Mouse (Mus musculus): Measurements from ENCODE around the gene Sim2. TPM values are rescaled to one million over a fixed set of nuclear protein-coding genes. Genes with fewer than 3 reads are reported as not detected.
A peak's percentile ranks its signal among the peaks of the same experiment; 100 is the strongest.

The Sim2 gene
- polyA plus RNA-seq, 1 experiment from 2014 or later = 0.08 TPM

DNA sequence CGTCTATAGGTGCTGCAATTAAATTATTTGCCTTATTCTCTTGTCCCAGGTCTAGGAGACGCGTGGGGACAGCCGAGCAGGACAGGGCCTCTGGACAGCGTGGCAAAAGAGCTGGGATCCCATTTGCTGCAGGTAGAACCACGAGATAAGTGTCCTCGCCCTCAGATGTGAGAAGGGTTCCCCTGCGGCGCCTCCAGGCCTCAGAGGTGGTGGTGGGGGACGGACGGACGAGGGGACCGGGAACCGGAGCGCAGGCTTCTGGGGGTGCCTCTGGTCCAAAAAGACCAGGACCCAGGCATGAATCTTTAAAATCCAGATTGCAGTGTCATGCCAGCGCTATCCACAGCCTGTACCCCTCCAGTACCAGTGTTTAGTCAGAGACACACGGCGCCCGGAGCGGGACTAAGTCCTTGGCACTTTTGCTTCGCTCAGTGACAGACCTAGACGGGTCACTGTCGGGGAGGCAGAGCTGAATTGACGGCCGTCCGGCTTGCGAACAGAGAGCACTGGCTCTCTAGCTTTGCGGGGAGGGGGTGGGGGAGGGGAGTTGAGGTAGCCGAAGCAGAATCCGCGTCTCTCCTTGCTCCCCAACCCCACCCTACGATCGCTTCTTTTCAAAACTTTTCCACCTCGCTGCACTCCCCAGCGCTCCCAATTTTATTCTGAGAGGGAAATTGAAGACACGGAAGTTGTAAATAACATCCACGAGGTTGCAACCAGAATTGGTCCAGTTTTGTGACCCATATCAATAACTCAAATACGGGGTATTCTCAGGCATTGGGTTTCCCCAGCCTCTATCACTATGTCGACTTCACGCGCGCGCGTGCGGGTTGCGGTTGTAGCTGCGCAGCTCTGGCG is 9.7 kb downstream of the Sim2 start:
- no peak for DNase-seq (ENCODE audit: low spot score)

DNA sequence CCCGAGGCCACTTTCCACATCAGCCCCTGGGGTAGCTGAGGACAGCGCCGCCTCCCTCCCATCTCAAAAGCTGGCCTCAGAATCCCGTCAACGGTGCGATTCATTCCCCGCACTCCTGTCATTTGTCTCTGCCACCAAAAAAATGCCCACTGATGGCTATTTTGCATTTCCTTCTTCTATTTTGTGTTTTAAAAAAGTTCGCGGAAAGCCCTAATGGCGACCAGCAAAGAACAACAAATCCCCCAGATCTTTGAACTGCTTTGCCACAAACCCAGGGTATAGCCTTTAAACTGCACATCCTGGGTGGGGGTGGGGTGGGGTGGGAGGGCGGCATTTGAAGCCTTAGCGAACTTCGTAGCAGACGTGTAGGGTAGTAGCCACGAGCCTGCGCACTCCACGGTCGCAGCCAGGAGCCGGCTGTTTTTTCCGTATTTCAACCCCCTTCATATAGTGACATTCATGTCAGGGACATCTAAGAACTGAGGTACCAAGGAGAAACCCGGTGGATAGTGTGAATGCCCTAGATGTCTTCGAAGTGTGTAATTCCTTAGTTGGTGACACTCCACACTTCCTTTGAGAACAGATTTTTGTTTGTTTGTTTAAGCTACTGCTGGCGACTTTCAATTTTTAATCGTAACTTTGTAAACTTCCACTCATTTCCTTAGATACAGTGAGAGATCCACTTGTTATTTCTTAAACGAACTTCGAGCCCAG is 10.5 kb downstream of the Sim2 start:
- peak; percentile 48 for DNase-seq (ENCODE audit: low spot score)

DNA sequence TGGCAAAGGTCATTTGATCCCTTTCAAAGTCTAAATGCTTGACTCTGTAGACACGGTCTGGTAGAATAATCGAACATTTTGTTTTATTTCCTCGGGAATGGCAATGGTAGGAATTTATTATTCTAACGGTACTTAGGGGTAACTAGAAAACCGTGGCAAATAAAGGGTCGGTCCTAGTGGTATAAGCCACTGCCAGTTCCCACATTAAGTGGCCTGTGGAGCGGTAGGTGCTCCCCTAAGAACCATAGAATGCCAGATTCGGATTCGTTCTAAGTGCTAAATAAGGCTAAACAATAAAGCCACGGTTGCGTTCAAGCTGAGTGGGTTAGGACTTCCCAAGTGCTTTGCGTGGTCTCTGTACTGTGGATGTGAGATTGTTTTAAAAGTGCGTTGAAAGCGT is 11.7 kb downstream of the Sim2 start:
- no peak for DNase-seq (ENCODE audit: low spot score)

DNA sequence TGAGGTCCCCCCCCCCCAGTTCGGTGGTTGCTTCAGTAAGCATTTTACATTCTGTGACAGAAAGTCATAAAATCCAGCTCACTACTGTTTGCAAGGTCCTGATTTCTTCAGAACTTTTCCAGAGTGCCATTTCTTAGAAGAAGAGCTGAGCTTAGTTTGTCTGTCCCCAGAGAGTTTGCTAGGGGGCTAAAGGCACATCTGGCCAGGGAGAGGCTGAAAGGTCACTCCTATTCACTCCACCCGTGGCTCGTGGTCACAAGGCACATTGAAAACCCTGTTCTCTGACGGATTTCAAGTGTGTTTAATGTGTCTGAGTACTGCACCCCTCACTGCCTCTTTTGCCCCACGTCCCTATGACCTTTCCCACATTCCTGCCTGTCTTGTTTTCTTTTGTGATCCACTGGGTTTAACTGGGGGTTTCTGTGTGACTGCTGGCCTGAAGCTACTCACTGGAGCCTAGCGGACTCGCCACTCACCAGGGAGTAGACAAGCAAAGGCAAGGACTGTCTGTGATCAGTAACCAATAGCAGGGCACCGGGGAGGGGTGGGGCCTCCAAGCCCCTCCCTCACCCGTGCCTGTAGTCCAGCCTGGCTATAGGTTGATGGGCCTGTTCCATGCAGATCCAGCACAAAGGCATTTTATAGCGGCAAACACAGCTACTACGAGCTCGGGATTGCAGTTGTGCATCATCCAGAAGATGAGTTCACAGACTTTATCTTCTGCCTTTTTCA is 13.2 kb downstream of the Sim2 start:
- DNase-seq (ENCODE audit: low spot score) = no peak

DNA sequence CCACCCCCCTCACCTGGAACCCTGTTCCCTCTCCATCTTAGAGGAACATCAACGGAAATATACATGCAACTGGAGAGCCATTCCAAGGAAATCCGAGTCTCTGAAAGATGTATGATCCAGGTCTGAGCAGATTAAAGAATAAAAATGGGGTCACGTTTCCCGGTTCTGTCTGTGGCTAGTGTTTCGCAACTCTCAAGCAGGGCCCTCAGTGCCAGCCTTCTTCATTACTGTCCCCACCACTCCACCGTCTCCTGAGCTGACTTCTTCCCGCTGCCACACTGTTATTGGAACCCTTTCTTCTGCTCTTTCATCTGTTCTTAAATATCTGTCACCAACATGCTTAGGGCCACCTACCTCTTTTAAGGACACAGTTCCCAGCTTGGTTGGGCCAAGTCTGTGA is 28.4 kb downstream of the Sim2 start:
- no peak for DNase-seq (ENCODE audit: low spot score)

DNA sequence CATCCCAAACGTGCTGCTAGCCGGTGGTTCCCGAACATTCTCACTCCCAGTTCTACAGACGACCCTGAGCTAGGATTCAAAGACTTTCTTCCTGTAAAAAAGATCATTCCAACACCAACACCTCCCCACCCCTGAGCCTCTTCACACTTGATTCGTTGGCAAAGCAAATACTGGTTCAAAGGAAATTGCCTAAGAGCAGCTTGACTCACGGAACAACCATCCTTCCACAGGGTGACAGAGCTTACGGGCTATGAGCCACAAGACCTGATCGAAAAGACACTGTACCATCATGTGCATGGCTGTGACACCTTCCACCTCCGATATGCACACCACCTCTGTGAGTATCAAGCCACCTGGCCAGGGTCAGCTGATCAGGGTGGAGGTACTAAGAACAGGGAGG is 30.0 kb downstream of the Sim2 start:
- DNase-seq (ENCODE audit: low spot score) = no peak

DNA sequence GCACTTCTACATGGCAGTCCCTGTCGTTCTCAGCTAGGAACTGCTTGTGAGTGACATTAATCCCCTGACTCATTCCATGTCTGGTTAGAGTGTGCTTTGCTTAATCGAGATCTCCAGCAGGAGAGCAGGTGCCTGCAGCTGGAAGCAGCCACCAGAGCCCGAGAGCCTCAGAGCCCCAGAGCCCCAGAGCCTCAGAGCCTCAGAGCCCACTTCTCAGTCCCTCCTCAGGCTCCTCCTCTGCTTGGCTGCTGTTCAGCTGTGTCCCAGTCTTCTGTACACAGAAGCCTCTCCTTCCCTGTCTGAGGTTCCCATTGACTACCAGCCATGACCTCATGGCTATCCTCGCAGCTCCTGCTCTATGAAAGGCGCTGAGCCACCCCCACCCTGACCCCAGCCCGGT is 32.6 kb downstream of the Sim2 start:
- no peak for DNase-seq (ENCODE audit: low spot score)

DNA sequence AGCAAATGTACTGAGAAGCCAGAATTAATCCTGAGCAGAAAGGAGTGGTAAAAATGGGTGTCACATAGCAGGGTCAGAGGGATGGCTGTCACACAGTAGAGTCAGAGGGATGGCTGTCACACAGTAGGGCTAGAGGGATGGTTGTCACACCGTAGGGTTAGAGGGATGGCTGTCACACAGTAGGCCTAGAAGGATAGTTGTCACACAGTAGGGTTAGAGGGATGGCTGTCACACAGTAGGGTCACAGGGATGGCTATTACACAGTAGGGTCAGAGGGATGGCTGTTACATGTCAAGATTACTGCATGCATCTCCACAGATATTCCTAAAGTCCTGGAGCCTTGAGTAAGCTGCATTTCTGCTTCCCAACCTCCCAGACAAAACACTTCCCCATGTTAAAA is 33.7 kb downstream of the Sim2 start:
- DNase-seq (ENCODE audit: low spot score) = no peak

DNA sequence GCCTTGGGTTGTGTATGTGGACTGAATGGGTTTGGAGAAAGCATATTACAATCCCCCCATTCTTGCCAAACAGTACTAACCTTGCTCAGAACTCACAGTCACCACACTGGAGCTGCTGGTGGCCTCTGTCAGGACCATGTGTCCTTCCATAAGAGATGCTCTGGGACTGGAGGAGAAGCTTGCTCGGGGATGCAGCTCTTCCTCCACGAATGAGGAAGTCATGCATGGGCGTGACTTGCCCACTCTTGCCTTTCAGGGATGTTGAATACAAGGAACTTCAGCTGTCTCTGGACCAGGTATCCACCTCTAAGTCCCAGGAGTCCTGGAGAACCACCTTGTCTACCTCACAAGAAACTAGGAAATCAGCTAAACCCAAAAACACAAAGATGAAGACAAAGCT is 37.6 kb downstream of the Sim2 start:
- no peak for DNase-seq (ENCODE audit: low spot score)

DNA sequence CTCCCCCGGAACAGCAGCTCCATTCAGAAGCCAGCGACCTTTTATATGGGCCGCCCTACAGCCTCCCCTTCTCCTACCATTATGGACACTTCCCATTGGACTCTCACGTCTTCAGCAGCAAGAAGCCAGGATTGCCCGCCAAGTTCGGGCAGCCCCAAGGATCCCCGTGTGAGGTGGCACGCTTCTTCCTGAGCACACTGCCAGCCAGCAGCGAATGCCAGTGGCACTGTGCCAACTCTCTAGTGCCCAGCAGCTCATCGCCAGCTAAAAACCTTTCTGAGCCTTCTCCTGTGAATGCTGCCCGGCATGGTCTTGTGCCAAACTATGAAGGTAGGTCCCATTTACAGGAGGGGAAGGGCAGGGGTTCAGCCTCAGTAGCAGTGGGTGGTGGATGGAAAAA is 38.5 kb downstream of the Sim2 start:
- no peak for DNase-seq (ENCODE audit: low spot score)

DNA sequence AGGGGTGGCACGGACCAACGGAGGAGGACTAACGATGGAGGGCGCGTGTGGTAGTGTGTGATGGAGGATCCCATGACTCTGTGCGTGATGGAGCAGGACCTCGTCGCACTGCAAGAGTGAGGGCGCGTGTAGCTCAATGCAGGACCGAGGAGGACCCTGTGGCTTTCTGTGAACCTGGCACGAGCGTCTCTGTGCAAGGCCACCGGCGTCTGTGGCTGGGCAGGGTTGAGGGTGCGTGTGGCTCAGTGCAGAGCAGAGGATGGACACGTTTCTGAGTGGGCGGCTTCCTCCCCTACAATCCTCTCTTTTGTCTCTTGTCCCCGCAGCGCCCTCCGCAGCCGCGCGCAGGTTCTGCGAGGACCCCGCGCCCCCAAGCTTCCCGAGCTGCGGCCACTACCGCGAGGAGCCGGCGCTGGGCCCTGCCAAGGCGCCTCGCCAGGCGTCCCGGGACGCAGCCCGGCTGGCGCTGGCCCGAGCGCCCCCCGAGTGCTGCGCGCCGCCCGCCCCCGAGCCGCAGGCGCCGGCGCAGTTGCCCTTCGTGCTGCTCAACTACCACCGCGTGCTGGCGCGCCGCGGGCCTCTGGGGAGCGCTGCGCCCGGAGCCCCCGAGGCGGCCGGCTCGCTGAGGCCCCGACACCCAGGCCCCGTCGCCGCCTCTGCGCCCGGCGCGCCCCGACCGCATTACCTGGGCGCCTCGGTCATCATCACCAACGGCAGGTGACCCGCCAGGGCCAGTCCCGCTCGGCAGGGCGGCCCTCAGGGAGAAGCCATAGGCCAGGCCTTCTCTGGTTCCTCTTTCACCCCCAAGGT is 40.6 kb downstream of the Sim2 start:
- DNase-seq (ENCODE audit: low spot score) = peak; percentile 13

DNA sequence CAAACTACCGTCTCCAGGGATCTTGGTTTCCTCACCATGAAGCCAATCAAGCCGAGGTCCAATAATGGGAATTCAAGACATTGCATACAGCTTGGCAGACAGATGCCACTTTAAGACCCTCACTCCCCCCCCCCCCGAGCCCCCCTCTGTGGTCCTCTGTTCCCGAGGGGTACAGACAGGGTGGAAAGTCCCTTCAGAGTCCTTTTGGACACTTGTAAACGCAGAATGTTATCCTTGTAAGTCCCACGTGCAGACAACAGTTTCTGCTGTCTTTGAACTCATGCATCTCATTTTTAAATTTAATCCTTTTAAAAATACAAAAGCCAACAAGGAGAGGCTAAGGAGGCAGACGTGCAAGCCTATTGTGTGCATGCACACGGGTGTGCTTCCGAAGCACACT is 41.5 kb downstream of the Sim2 start:
- no peak for DNase-seq (ENCODE audit: low spot score)

DNA sequence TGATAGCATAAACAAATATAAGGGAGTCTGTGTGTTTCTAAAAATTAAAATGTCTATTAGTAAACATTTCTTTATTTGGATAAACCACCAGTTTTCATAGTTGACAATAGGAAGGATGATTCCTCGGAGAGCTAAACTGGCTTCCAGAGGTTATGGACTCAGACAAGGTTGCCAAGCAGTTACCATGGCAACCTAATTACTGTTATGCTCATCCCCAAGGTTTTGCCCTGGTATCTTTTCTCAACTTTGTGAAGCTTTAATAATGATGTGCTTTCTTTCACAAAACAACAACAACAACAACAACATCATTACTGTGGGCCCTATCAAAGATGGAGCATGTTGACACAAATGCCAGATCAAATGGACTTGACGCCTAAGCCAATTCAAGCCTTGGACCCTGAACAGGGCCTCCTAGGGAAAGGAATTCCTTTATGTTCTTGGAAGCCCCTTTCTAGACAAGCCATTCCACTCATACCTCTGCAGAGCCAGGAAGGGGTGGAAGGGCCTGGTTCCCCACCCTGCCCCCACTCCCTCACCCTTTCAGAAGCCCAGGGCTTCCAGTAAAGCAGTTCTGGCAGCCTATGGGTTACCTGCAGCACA is 43.6 kb downstream of the Sim2 start:
- no peak for DNase-seq (ENCODE audit: low spot score)

DNA sequence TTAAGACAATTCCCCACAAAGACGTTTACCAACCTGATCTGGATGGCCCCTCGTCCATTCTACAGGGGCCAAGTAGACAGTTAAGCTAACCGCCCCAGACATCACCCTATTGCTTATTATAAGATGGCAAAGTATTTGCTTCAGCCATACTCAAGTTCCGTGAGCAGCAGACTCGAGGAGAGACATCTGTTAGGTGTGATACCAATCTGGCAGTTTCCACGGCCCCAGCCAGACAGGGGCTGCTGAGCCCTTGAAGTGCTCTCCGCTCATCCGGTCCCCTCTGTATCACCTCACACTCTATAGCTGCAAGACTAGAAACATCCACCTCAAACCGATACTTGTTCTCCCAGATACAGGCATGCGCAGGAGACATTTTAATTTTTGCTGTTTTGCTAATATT is 49.5 kb downstream of the Sim2 start:
- peak; percentile 5 for DNase-seq (ENCODE audit: low spot score)

DNA sequence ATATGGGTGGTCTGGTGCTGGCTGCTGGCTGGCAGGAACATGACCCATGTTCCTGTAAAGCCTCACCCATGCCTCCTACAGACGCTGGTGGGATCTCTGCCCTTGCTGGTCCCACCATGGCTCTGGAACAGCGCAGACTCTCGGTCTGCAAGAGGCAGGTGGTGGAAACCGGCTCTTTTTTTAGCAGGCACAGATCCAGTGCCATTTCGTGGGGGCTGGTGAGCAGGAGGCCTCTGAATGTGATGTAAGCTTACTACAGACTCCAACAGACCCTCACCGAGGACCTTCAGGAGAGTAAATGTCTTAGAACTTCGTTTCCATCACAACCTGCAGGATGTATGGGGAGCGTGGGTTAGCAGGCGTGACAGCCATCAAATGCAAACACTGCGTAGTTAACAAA is 56.0 kb downstream of the Sim2 start:
- DNase-seq (ENCODE audit: low spot score) = no peak

DNA sequence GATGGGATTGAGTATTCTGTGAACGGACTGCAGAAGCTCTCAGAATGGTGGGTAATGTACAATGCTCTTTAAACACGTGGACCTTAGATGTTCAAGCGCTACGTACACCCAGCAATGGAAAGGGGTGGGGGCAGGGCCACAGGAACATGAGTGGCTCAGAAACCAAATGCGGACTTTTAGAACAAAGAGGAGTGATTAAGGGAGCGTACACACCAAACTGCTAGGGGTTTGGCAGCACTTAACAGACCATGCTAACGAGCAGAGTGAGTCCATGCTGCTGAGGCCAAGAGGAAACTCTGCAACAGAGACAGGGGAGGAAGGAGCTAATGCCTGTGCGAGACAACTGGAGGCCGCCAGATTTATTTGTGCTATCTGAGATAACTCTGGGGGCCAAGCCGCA is 58.6 kb downstream of the Sim2 start:
- DNase-seq (ENCODE audit: low spot score) = no peak

DNA sequence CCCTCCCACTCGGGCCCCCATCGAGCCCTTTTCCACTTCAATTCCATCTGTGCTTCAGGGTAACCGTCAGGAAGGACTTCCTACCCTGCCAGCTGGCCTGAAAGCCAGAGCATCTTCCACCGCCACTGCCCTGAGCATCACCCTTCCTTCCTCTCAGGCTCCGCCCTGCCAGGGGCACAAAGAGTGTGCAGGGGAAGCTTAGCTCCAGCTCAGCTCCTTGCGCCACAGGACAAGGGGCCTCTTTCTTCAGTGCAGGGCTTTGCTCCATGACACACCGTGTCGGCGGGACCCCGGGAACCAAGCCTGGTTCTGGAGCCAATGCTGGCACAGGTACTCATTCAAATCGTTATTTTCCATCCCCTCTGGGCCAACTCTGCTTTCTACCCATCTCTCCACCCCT is 63.4 kb downstream of the Sim2 start:
- DNase-seq (ENCODE audit: low spot score) = no peak

DNA sequence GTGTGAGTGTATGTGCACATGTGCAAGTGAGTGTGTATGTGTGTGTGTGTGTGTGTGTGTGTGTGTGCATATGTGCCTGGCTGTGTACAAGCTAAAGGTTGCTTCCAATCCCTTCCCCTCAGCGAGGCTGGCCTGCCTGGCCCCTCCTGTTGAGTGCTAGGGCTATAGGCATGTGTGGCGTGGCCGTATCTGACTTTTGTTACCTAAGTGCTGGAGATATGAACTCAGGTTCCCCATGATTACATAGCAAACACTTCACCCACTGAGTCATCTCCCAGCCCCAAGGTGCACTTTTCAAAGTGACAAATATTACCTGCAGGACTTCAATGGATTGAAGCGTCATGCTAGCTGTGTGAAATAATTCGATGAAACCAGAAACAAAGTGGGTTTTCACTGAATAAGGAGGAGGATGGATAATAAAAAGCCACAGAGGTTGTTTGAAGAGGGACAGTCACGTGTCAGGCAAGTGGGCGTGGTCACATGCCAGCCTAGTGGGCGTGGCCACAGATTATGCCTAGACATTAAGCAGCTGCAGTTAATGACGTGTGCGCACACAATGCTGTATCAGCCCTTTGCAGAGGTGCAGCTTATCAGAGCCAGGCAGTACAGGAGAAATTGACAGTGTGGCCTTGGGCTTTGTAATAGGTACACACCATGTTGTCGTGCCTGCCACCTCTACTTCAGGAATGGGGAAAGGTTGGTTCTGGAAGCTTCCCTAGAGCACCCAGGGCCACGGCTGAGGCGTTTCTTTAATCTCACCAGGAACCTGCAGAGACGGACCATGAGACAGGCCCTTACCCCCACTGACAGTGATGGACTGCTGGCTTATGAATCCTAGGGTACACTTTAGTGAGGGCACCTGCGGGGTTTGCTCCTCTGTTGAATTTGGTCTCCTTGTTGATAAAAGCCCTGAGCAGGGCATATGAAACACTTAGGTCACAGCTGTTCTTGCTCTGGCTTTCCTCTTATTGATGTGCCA is 65.7 kb downstream of the Sim2 start:
- DNase-seq (ENCODE audit: low spot score) = no peak

DNA sequence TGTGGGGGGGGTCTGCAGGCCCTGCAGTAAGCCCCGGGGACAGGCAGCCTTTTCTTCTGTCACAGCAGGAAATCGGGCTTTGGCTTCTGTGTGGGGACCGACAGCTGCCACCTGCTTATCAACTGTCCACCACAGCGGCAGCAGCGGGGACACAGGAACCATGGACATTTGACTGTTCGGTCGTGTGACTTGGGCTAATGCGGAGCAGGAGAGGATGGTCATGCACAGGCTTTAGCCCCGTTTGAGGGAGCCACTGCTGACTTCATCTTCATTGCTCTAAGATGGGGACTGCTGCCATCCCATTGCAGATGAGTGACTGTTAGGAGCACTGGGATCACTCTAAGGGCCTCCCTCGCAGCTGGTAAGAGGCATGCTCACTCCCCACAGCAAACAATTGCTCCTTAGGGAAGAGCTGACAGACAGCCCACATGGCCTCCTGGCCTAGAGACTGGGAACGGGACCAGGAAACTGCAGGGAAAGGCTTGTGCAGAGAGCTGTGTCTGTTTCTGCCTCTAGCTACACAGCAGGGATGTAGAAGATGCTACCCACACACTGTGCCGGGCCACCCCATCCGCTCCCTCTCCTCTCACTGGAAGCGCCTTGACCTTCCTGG is 70.4 kb downstream of the Sim2 start:
- DNase-seq (ENCODE audit: low spot score) = no peak

Measured in thymus, postnatal 0 days (tissue).